Mouse (Mus musculus) cerebellum, adult 2 months (tissue): ENCODE results near the gene Elf5. TPM values are rescaled to one million over a fixed set of nuclear protein-coding genes. Genes with fewer than 3 reads are reported as not detected.

Source experiments
- DNase-seq, 2 experiments: peaks; one replicate each; pipeline ENCODE4 v3.0.0; 2021
- H3K27ac ChIP-seq: fragments of 200-500 bp; 2 replicates; pipeline ENCODE4 v1.5.1; 2012; ENCODE audit warnings: low read length, control low read depth, inconsistent platforms; ENCODE audit not compliant: insufficient read depth
- H3K27me3 ChIP-seq: fragments of 200-500 bp; 2 replicates; pipeline ENCODE4 v1.6.1; 2012; ENCODE audit warnings: inconsistent platforms, mild to moderate bottlenecking, low read length, moderate library complexity; ENCODE audit not compliant: control insufficient read depth, insufficient read depth
- H3K4me1 ChIP-seq: fragments of 200-500 bp; 2 replicates; pipeline ENCODE4 v1.6.1; 2011; ENCODE audit warnings: low read length; ENCODE audit not compliant: control insufficient read depth, insufficient read depth
- H3K4me3 ChIP-seq: fragments of 200-500 bp; replicated peaks from 2 replicates; pipeline ENCODE3; 2011; ENCODE audit warnings: mild to moderate bottlenecking, low read depth, low read length, control low read depth; ENCODE audit not compliant: insufficient read depth
- CTCF ChIP-seq: fragments of 200-500 bp; IDR thresholded peaks from 2 replicates; pipeline ENCODE4 v1.5.1; 2011; ENCODE audit warnings: low read depth, mild to moderate bottlenecking, control low read depth, low read length, moderate library complexity, borderline replicate concordance; ENCODE audit not compliant: insufficient read depth
- POLR2A ChIP-seq: fragments of 200-500 bp; IDR thresholded peaks from 2 replicates; pipeline ENCODE4 v1.6.1; 2011; ENCODE audit warnings: low read length, control low read depth, borderline replicate concordance; ENCODE audit not compliant: insufficient read depth
- WGBS: fragments of 180-500 bp; shearing (Covaris S2); methylation state at CpG from one replicate; pipeline ENCODE4 v1.1.7; 2018; 5-methylcytosine and 5-hydroxymethylcytosine counted together
- polyA plus RNA-seq: library from polyadenylated mRNA; depleted of rRNA; stranded (reverse); fragments of >200 nt; gene quantifications from 2 replicates; pipeline ENCODE4 v1.2.3, GENCODE M21; 2012; rRNA removed

Elf5 gene
- polyA plus RNA-seq = 0.48 and 0.92 TPM in 2 replicates

DNA sequence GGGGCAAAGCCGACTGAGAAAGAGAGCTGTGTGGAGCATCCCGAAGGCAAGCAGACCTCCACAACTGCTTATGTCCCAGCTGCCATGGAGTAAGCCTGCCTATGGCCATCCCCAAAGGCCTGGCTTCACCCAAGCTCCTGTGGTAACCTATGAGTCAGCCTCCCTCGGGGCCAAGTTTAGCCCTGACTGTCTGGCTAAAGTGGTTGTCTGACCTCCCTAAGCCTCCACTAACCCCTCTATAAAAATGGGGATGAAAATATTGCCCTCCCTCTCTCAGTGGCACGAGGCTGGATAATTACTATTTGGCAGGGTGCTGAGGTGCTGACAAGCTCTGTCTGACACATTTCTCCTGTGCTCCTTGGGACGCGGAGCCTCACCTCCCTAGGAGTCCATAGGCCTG lies at the start of gene Elf5:
Gene Elf5 (plus strand): TSS at position 341 of the 400 bp plus-strand sequence.
- 81% methylated on average over 6 of the region's 6 CpGs for WGBS
- DNase-seq = no peak
- Histone ChIP-seq H3K27ac (no peak within 1 kb of the TSS), H3K4me3 (no peak within 1 kb of the TSS), H3K4me1 (no peaks in the 10 kb centered on the region), H3K27me3 (no peaks in the 10 kb centered on the region)
- TF ChIP-seq POLR2A (no peak), CTCF (no peak)

DNA sequence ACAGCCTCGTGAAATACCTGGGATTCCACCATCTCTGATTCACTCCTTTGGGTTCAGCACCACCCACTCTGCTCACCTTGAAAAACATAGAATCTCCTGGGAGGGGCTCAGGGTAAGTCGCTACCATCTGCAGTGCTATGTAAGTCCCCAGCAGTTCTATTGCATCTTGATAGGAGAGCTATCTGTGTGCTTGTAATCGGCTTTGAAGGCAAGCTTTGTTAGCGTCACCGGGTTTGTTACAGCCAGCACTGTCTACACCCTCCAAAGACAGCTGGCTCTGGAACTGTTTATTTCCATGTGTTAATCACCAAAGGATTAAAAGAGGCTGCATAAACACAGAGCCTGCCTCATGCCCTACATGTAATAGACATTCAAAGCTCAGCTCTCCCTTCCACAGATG lies 38.9 kb upstream of the Elf5 start:
- no peak for TF ChIP-seq CTCF
- DNase-seq = no peak
- H3K27me3 ChIP-seq = no peaks in the 10 kb centered on the region
- WGBS = 85% methylated on average over 5 of the region's 5 CpGs
- H3K27ac ChIP-seq = no peak overlapping the region
- no peaks in the 10 kb centered on the region for H3K4me1 ChIP-seq
- H3K4me3 ChIP-seq = no peak overlapping the region

DNA sequence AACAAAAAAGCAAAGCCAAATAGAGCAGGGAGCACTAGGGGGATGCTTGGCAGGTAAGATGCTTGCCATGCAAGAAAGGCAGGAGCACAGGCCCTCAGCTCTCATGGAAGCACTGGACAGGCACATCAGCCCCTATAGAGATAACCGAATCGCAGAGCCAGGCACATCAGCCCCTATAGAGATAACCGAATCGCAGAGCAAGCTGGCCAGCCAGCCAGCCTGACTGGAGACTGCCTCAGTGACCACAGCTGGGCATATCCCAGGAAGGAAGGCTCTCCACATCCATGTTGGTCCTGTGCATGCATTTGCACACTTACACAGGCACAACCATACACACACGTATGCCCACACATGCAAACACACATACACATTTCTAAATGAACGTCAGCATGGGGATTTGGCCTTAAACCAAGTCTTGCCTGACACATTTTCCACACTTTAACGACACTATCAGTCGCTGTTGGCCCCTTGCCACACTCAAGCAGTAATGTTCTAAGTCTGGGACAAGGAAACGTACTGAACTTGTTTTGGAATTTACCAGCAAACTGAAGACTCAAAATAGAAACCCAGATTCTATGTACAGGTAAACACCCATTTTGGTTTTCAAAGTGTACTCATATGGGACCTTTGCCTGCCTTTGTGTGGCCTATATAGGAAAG lies 31.9 kb upstream of the Elf5 start:
- DNase-seq = no peak
- H3K27me3 ChIP-seq = no peaks in the 10 kb centered on the region
- no peak overlapping the region for H3K4me3 ChIP-seq
- H3K27ac ChIP-seq = no peak overlapping the region
- H3K4me1 ChIP-seq = no peaks in the 10 kb centered on the region
- WGBS = 48% methylated on average over 9 of the region's 9 CpGs
- no peak for TF ChIP-seq CTCF
- TF ChIP-seq POLR2A = no peak

GRCm38 (mm10) chr2:103382174-103382573 lies 29.3 kb upstream of the Elf5 start:
- Histone ChIP-seq H3K4me1 (no peaks in the 10 kb centered on the region), H3K27ac (no peak overlapping the region), H3K27me3 (no peaks in the 10 kb centered on the region), H3K4me3 (no peak overlapping the region)
- 73% methylated on average over 2 of the region's 2 CpGs for WGBS
- no peak for TF ChIP-seq CTCF
- no peak for TF ChIP-seq POLR2A
- DNase-seq = no peak

- Histone ChIP-seq H3K27ac (no peak overlapping the region), H3K27me3 (no peaks in the 10 kb centered on the region), H3K4me1 (no peaks in the 10 kb centered on the region), H3K4me3 (no peak overlapping the region)
- WGBS = 81% methylated on average over 1 of the region's 1 CpGs
- TF ChIP-seq POLR2A = no peak
- TF ChIP-seq CTCF = no peak
- DNase-seq = no peak
These were observed 23.6 kb upstream of the Elf5 start for GRCm38 (mm10) chr2:103387881-103388280.

GRCm38 (mm10) chr2:103388311-103388710 lies 23.2 kb upstream of the Elf5 start:
- no peaks in the 10 kb centered on the region for H3K4me1 ChIP-seq
- 88% methylated on average over 1 of the region's 1 CpGs for WGBS
- no peak overlapping the region for H3K4me3 ChIP-seq
- no peaks in the 10 kb centered on the region for H3K27me3 ChIP-seq
- no peak overlapping the region for H3K27ac ChIP-seq
- no peak for DNase-seq
- TF ChIP-seq CTCF (no peak), POLR2A (no peak)

DNA sequence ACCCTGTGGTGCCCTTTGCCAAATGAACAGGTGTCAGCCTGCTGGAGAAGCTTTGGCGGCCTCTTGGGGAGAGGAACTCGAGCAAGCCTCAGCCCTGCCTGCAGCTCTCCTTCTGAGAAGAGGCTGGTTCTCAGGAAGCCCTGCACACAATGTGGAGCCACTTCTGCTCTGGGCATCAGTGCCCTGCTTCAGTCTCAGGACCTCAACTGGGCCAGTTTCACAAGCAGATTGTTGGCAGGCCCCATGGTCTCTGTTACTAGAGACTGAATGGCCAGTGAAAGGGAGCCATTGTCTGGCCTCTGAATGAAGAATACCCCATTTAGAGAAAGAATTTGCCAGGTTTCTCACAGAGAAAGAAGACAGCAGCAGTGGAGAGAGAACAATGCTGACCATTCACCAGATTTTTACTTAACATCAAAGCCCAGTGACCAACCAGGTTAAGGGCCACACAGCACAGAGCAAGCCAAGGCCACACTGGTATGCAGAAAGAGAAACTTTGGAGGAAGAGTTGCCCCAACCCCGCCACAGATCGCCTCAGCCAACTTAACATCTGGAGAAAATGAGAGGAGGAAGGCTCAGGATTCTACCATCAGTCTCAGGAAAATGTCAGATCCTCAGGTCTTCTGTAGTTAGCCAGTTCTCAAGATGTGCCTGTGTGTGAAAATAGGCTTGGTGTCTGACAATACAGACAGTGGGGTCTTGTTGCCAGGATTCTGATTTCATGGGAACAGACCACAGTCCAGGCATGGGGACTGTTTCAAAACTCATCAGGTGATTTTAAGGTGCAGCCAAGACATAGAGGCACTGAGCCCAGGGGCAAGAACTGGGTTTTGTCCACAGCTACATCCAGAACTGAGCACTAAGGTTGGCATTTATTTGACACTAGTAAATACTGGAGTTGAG lies 21.2 kb upstream of the Elf5 start:
- peak; percentile 22 to 48 for DNase-seq
- TF ChIP-seq POLR2A (no peak), CTCF (no peak)
- H3K4me3 ChIP-seq = no peak overlapping the region
- 23% methylated on average over 4 of the region's 4 CpGs for WGBS
- no peaks in the 10 kb centered on the region for H3K27me3 ChIP-seq
- H3K4me1 ChIP-seq = no peaks in the 10 kb centered on the region
- no peak overlapping the region for H3K27ac ChIP-seq

GRCm38 (mm10) chr2:103391626-103392025 lies 19.9 kb upstream of the Elf5 start:
- DNase-seq = no peak
- Histone ChIP-seq H3K4me3 (no peak overlapping the region), H3K4me1 (no peaks in the 10 kb centered on the region), H3K27ac (no peak overlapping the region), H3K27me3 (no peaks in the 10 kb centered on the region)
- TF ChIP-seq CTCF (no peak), POLR2A (no peak)
- 76% methylated on average over 4 of the region's 4 CpGs for WGBS
